Mouse (Mus musculus) left cerebral cortex, adult 18-20 months (tissue): ENCODE data around the gene Pigt. TPM values are rescaled to one million over a fixed set of nuclear protein-coding genes. Genes with fewer than 3 reads are reported as not detected.
A peak's percentile ranks its signal among the peaks of the same experiment; 100 is the strongest.

Source experiments
- DNase-seq, 2 experiments: peaks; one replicate each; pipeline ENCODE4 v3.0.0; 2021 to 2022; ENCODE audit warnings: low spot score in 2 of 2, mixed read lengths in 1 of 2
- total RNA-seq, 2 experiments: library from RNA; stranded (reverse); gene quantifications; 2 replicates each; pipeline ENCODE4 v1.2.3; 2021

Pigt gene
- total RNA-seq, 2 experiments from 2014 or later = 83.0 to 89.2 TPM

DNA sequence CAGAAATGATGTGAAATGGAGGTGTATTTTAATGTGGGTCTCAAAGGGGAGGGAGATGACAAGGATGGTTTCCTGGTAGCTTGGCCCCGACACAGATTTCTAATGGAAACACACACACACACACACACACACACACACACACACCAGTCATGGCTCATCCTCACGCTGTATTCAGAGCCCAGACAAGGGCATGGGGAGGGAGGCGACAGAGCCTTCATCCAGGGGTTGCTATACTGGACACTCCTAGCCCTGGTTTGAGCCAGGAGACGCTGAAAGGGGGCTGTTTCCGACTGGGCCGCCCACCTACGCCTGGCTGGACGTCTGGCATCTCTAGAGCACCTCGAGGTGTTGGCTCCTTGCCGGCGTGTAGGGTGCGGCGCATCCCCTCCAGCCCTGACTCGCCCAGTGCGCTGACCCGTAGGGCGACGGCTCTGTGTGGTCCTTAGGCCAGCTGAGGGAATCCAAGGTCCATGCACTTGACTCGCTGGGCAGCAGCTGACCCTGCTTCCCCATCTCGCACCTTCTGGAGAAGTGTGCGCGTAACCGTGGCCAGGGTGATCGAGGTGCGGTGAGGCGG is 11.6 kb upstream of the Pigt start, which contains the start of gene Dbndd2:
Gene Dbndd2 (plus strand): TSS at position 426 of the 577 bp plus-strand sequence.
- DNase-seq = peak in 1 of 2 experiments; percentile 25

DNA sequence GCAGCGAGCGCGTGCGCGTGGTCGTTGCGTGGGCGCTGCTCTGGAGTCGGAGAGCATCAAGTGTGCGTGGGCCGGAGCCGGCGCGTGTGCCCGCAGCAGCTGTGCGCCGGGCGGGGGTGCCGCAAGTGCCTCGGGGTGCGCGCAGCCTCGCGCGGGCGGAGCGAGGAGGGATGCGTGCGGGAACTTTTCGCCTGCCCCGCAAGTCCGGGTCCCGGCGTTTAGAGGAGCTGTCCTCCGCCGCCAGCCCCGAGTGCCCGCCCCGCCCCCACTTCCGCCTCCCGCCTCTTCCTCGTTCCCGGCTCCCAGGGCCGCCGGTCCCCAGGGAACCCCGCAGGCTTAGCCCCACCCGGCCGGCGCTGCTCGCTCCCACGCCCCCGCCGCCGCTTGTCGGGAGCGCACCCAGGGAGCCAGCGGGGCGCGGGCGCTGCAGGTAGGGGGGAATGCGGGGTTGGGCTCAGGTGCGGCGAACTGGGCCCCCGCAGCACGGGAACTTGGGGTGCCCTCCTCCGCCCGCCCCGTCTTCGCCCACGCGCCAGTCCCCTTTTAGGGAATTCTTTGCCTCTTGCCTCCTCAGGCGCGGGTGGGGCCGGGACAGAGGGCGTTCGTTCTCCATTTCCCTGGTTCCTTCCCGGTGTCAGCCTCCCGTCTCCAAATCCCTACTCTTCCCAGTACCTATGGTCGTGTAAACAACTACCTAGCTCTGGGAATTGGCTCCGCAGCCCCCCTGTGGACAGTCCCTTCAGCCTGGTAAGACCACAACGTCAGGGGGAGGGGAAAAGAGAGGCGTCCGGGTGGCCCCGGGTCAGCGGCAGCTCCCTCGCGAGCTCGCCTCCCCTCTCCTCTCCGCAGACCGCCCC is 10.8 kb upstream of the Pigt start:
- peak; percentile 77 to 90 for DNase-seq

DNA sequence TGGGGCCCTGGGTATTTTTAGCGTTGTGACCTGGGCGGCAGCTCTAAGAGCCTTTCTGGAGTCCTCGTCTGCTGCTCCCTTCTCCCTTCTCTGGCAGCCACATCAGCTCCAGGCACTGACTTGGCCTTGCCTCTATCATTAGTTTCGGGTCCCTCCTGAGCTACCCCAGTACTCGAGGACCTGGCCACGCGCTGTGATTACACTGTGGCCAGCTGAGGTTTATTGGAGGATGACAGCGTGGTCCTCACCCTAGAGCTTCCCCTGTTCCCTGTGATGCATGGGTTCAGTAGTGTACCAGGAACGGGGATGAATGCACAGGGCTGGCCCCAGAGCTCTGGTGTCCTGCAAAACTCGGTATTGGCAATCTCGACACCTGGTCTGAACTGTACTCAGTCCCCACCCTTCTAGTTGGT is 10.2 kb upstream of the Pigt start:
- peak in 1 of 2 experiments; percentile 18 for DNase-seq

DNA sequence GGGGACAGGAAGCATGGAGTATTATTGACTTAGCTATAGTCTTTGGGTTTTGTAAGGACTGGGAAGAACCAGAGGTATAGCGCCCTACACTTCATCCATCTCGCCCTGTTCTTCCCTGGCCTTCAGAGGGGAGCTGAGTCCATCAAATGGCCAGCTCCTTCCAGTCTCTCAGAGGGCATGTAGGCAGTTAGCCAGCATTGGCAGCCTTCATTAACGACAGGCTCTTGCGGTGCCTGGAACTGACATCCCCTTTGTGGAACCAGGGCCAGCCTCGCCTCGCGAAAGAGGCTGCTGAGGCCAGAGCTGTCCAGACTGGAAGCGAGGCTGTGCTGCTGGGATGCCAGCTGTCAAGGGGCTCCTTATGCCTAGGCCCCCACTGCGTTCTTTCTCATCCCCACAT is 9.5 kb upstream of the Pigt start:
- peak; percentile 50 to 59 for DNase-seq

DNA sequence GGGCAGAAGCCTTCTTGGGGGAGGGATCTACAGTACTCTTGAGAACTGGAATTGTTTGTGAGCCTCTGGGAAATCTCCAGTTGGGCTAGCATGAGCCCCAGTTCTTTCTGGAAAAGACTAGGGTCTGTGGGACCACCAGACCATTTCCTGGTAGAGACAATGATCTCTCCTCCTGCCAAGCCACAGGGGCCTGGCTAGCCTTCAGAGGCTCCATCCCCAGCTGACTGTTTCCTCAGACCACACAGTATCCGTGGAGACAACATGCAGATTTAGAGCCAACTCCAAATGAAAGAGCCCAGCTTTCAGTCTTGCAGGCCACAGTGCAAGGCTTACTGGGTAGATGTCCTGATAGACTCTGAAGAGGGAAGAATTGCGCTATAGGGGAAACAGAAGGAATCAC is 3.2 kb upstream of the Pigt start:
- no peak for DNase-seq

DNA sequence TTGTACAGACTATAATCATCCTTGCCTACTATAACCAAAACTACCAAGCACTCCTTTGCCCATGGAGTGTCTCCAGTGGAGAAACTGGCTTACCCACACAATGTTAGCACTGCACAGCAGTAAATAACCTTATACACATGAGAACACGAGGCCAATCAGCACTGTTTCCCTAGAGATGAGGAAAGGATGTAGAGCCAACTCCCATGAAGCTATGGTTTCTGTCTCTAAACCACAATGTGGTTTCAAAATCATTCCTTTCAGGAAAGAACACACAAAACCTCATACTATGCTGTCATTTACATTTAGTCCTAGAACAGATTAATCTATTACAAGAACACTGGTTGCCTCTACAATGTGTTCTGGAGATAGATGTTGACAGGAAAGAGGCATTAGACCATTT is 989 bp upstream of the Pigt start:
- no peak for DNase-seq

DNA sequence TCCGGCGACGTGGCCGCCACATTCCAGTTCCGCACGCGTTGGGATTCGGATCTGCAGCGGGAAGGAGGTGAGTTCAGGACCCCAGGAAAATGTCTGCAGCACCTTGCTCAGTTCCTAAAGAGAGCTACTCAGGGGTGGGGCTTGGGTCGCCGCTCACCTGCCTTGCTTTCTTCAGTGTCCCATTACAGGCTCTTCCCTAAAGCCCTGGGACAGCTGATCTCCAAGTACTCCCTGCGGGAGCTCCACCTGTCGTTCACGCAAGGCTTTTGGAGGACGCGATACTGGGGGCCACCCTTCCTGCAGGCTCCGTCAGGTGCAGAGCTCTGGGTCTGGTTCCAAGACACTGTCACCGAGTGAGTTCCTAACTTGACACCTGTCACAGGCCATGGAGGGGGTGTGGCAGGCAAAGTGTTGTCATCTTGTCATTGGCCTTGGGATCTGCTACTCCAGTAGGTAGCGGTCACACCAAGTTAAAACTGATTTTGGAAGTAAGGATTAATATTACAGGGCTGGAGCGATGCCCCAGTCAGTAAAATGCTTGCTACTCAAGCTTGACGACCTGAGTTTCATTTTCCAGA is 460 bp downstream of the Pigt start:
- no peak for DNase-seq

DNA sequence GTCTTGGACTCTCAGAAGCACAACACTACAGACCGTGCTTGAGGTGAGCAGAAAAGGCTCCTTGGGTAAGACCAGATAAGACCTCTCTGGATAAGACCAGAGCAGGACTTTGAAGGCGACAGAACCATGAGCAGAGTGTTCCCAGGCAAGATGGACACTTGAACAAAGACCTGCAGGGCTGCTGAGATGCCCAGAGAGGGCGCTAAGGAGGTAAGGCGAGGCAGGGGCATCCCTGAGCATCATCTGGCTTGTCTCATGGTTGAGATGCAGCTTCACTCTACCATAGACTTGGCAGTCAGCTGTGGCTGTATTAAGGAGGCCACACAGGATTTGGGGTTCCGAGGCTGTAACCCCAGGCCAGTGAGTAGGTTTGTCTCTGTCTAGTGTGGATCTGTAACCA is 2.0 kb downstream of the Pigt start:
- no peak for DNase-seq

DNA sequence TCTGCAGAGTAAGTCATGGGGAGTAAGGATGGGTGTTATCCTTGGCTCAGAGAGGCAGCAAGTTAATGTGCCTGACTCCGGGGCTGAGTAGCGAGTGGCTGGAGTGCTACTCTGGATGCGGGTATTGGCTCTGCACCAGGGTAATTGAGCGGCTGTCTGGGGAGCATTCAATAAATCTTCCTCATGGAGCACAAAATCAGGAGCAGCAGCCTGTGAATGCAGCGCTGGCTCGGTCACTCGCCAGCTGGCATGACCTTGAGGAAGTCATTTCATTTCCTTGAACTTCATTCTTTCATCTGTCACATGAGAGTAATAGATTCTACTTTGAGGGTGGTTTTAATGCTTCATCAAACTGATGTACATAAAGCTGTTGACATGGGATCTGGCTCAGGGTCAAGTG is 3.2 kb downstream of the Pigt start:
- DNase-seq = no peak

DNA sequence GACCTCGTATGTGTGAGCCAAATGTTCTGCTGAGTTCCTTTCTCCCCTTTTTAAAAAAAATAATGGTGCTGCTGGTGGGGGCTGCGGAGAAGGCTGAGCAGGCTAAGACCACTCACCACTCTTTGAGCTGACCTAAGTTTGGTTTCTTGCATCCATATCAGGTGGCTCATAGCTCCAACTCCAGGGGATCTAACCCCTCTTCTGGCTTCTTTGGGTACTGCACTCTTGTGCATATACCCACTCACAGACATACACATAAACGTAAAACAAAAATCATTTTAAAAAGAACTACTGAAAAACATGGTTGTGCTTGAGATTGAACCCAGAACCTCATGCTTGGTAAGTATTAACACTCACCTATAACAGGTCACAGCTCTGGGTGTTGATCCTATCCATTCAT is 7.6 kb downstream of the Pigt start:
- DNase-seq = no peak

DNA sequence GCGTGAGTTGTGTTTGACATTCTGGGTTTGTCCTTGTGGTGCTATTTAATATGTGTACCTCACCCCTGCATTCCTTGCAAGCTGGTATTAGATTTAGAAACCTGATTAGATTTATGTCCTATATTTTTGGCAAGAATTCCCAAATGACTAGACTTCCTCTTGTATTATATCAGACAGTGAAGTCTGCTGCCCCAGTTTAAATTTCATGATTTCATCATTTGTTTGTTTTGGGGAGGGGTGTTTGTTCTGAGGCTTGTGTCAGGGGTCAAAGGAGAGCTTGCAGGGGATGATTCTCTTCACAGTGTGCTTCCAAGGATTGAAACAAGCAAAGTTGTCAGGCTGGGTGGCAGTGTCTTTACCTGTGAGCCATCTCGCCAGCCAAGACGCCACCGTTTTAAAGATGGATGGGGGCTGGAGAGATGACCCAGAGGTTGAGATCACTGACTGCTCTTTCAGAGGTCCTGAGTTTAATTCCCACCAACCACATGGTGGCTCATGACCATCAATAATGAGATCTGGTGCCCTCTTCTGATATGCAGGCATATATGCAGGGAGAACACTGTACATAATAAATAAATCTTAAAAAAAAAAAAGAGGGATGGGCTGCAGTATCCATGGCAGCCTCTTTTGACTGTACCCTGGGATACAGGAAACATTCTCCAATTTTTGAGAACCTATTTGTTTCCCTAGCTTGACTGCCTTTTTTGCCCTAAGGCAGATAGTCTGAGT is 8.5 kb downstream of the Pigt start:
- DNase-seq = no peak

DNA sequence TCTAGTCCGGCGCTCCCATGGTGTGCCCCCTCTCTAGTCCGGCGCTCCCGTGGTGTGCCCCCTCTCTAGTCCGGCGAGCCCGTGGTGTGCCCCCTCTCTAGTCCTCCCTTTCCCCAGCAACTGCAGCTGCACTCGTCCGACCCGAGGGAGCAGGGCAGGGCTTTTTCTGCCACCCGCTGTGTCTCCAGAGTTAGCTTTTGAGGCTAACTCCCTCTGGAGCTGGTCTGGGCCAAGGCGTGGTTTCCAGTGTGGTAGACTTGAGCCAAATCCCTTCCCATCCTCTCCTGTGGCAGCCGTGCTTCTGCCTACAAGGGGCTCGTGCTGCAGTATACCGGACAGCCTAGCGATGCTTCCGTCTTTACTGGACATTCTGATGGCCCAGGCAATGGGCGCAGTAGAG is 10.5 kb downstream of the Pigt start:
- no peak for DNase-seq

DNA sequence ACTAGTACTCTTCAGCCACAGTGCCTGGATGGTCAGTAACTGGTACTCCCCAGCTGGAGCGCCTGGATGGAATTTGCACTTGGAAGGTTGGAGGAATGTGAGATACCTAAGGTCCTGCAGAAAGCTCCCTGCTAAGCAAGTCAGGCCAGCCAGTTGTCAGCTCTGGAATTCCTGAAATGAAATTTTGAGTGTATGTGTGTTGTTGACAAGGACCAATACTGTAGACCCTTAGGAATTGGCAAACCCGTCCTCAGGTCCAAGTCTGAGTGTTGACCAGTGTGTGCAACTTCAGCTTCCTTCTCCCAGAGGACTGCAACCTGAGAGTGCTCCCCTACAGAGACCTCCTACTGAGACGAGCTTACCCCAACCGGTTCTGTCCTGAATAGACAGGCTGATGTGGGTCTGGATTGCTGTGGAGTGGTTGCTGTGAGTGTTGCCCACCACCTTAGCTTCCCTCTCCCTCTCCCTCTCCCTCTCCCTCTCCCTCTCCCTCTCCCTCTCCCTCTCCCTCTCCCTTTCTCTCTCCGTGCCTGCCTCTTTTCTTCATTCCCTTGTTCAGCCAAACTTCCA is 13.4 kb downstream of the Pigt start:
- no peak for DNase-seq

DNA sequence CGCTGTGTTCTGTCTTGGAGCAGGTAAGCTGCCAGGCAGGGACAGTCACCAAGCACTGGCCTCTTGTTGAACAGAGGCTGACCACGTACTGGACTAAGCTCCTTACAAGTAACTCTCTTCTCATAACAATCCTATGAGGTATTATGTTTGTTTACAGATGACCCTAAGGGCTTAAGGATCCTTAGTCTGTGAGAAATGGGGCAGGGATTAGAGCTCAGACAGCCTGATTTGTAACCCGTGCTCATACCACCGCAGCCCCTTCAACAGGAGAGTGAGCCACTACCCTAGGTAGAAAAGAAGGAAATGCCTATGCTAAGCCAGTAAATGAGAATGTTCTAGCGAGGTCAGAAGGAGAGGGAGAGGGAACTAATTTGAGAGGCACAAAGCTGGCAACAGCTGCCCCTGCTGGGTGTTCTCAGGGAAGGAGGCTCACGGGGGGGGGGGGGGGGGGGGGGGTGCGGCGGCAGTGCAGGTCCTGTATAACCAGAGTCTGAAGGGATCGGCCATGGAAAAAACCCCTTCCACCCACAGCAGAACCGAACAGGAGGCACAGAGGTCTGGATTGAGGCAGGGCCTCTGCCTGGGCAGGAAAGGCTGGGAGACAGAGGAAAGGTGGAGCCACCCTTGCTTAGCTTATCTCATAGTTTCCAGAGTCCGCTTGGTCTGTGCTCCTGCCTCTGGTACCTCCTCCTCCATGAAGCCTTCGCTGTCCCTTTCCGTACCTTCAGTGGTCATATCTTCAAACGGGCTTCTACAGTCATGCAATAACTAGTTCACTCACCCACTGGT is 15.0 kb downstream of the Pigt start:
- DNase-seq = no peak

DNA sequence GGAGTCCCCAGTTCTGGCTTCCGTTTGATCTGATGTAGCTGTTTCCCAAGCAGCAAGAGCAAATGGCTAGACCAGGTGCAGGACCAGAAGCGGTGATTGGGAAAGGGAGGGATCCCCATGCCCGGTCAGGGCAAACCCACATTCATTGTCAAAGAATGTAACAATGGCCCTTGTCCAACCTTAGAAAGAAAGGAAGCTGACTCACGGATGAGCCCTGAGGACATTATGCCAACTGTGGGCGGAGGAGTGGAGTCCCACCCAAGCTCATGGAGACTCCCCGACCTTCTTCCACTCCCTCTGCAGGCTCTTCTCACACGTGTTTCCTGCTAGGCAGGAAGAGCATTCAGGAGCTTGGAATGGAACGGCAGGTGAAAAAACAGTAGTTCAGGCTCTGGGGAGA is 16.1 kb downstream of the Pigt start:
- no peak for DNase-seq

DNA sequence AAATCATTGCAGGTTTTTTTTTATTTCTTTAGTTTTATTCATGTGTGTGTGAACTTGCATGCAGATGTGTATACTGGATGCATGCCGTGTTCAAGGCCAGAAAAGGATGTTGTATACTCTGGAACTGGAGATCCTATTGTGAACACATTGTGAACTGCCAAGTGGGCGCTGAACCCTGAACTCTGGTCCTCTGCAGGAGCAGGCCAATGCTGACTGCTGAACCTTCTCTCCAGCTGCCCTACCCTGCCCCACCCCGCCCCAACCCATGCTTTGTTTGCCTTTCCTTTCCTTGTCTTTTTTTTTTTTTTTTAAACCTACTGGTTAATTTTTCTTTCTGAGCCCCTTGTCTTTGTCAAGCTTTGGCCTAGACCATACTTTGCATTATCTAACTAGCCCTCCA is 17.6 kb downstream of the Pigt start:
- no peak for DNase-seq

DNA sequence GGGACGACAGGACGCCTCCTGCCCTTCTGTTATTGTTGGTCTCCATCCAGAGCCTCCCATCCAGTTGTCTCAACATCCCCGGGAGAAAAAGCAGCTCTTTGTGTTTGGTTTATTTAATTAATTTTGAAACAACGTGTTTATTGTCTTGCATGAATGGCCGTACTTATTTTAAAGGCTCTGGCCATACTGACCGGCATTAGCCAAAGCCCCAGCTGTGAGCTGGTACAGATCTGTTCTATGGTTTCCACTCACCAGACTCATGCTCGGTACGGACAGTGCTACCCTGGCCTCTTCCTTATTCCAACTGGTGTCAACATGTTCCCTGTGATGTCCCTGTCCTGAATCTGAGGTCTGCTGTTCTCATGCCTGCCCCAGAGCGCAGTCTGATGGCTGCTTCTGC is 18.6 kb downstream of the Pigt start:
- DNase-seq = no peak

DNA sequence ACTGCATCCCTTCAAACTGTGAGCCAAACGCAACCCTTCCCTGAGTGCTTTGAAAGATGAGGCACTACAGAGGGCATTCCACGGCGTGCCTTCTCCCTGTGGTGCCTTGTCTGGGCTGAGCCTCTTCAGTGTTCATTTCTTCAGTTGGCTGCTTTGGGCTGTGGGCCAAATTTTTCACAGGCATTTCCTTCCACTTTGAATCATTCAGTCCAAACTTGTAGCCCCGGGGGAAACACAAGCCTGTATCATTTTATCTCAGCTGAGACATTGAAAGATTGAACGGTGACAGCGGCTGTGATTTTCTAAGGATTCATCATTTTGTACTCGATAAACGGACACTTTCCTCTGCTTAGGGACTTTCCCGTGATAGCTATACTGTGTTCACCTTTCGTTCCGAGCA is 19.3 kb downstream of the Pigt start:
- DNase-seq = no peak

DNA sequence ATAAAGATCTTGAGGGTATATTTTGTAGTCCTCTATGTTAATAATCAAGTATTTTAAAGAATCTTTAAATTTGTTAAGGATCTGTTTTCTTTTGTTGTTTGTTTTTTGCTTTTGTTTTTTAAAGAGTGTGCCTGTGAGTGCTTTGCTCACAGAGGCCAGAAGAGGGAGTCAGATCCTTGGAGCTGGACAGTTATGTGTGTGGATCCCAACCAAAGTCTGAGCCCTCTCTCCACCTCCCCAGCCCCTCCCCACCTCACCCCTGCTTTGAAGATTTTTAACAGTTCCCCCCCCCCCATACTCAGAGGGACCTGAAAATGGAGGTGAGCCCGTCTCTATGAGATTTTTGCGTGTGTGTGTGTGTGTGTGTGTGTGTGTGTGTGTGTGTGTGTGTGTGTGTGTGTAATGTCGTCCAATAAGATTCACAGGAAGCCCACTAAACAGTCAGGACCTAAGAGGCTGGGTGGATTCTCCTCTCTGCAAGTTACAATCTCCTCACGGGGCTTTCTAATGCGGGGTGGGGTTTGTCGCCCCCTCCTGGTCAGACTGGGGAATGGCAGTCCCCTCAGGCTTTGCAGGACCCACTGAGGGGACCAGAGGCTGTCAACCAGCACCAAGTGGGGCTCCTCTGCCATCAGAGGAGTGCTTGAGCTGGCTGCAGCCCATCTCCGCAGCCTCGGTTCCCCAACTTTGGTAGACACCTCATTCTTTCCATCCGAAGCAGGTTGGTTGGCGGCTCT is 20.3 kb downstream of the Pigt start:
- peak in 1 of 2 experiments; percentile 48 for DNase-seq
